Mouse (Mus musculus) heart, adult 18-20 months (tissue): ENCODE measurements around the gene Prkab2. TPM values are rescaled to one million over a fixed set of nuclear protein-coding genes. Genes with fewer than 3 reads are reported as not detected.

Experiments
- DNase-seq, 2 experiments: peaks; one replicate each; pipeline ENCODE4 v3.0.0; 2021 to 2022; ENCODE audit warnings: mixed read lengths in 1 of 2
- long read RNA-seq, 2 experiments: library from polyadenylated mRNA; stranded (forward); transcript quantifications; one replicate each; pipeline ENCODE4 v2.0.0; 2021
- total RNA-seq, 2 experiments: library from RNA; stranded (reverse); gene quantifications; 2 replicates each; pipeline ENCODE4 v1.2.3; 2021

Gene Prkab2
- total RNA-seq, result 10 to 100 TPM; 25.5 to 33.5 TPM
- long read RNA-seq, experiment 1, full-length matches to known transcripts, result 2 of 25 reads
- long read RNA-seq, experiment 1, partial matches to known transcripts, result 10 of 25 reads
- long read RNA-seq, experiment 1, other reads (novel, unspliced or antisense), result 13 of 25 reads
- long read RNA-seq, experiment 2, partial matches to known transcripts, result 4 of 11 reads
- long read RNA-seq, experiment 2, other reads (novel, unspliced or antisense), result 7 of 11 reads

DNA sequence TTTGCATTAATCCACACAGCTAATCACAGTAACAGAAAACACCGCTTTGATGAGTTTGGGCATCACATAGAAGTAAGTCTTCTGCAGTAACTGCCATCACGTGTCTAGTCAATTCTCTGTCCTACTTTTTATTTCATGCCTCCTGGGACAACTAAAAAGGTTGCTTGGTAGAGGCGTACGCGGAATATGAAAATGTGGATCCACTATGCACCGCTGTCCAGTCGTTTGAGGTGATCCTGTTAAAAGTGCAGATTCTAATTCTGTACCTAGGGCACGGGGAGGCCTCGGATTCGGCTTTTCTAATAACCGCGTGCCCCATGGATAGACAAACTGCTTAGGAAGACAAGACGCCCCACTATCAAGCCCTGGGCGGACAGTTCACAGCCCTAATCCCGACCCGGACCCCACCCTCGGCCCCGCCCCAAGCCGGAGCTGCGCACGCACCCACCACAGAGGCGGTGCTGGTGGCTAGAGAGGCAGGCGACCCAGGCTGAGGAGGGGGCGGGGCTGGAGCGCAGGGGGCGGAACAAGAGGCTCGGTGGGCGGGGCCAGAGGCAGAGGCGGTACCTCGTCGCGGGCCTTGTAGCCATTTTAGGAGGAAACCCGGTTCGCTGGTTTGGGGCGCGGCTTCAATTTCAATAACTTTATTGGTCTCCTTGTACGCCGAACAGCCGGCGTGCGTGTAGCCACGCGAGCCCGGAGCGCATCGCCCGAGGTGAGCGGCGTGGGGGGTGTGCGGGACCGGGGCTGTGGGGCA is at the start of gene Prkab2:
Prkab2 (plus strand) TSS at position 539 of the 757 bp plus-strand sequence.
- DNase-seq, result peak; percentile 99 to 100

DNA sequence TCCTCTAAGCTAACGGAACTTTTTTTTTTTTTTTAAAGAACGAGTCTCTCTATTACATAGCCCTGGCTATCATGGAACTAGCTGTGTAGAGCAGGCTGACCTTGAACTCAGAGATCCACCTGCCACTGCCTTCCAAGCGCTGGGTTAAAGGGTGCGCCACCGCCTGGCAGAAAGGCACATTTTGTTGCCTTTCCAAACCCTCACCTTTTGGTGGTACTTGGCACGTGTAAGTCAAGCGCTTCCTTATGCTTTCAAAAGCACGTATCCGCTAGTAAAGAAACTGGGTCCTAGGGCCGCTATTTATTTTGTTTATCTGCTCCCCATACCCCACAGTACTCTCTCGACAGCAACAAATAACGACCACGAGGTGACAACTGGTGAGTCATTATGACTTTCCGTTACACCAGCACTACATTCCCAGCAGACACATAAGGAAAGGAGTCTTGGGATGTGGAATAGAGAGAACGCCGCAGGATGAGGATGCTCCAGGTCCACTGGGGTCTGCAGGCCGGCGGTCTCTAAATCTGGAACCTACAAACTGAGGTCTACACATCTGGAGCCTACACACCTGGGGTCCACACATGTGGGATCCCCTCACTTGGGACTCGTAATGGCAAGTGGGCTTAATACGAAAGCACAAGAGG is 48.7 kb upstream of the Prkab2 start:
- peak; percentile 38 to 63 for DNase-seq

DNA sequence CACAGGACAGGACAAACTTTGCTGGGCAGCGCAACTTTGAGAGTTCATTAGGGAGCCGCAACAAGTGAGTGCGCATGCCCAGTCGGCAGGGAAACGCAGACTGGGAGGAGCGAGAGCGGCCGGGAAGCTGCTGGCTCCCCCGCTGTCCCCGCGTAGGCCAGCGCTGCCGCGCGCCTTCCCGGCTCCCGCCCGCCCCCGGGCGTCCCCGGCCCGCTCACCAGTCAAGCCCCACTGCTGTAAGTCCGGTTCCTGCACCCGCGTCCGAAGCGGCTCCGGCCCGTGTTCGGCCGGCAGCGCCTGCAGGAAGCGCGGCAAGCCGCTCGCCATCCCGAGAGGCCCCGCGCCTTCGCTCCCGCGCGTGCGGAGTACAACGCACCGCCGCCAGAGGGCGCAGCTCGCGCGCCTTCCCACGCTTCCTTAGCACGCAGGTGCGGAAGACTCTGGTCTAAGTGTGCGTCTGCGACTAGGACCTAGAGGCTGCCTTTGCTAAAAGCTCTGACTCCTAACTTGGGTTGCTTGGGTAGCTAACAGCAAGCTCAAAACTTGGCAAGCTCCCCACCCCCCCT is 48.1 kb upstream of the Prkab2 start, which contains the start of gene Chd1l:
Chd1l (minus strand) TSS at position 359 of the 566 bp plus-strand sequence.
- DNase-seq, result peak; percentile 94 to 95

DNA sequence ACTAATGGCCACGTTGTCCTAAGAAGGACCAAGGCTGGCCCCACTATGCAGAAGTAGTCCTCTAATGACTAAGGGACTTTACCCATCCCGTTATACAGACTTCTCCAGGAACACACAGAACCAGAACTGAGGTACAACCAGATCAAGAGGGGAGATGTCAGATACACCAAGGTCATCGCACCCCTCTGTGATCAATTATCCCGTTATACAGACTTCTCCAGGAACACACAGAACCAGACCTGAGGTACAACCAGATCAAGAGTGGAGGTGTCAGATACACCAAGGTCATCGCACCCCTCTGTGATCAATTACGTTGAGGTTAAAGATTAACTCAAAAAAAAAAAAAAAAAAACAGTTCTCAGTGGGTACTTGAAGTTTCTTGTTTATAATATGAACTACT is 47.0 kb upstream of the Prkab2 start:
- DNase-seq, result no peak

DNA sequence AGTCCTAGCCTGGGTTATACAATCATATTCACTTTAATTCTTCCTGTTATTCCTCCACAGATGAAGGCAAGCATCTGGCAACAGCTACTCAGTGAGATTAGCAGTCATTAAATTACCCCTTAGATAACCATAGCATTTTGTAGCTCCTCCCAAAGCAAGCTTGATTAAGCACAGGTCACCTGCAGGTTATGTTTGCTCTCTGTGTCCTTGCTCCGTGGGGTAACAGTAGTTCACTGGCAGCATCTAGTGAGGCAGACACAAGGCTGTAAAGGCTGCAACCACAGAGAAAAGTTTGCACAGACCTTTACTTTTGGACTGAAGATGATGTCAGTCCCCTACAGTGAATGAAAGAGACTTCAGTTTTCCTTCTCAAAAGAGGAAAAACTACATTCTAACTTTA is 42.8 kb upstream of the Prkab2 start:
- DNase-seq, result no peak

DNA sequence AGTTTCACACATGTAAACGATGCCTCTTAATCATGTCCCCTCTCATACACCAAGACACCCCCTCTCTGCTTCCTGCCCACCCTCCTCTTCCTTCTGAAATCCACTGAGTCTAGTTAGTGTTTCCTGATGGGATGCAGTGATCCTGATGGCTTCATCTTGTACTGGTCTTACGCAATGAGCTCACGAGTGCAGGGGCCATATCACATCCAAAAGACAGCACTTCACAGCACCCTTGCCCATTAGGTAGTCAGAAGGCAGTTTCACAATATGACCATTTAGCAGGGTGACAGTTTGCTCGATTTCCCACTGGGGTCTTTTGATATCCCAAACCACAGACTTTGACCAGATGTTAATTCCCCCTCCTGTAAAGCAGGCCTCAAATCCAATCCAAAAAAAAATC is 42.1 kb upstream of the Prkab2 start:
- DNase-seq, result no peak

DNA sequence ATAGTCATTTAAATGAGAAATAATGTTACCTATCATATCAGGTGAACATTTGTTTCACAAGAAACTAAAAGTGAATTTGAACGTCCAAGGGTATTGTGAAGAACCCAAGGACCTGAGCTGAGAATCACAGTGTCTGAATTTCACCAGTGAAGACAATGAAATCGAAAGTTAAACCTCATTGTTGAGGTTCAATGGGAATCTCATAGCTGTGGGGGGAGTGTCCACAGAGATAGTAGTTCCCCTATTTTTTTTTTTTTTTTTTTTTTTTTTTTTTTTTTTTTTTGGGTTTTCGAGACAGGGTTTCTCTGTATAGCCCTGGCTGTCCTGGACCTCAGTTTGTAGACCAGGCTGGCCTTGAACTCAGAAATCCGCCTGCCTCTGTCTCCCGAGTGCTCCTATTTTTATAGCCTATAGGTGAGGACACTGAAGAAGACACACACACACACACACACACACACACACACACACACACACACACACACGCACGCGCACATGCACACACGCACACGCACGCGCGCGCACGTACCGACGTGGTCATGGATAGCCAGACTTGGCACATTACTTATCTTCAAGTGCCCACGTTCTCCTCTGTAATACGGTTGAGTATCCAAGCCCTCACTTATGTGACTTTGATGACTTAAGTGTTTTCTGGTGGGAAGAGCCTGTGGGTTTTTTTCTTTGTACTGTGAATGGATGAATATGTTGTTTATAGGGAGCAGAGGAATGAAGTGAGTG is 40.7 kb upstream of the Prkab2 start:
- no peak for DNase-seq

DNA sequence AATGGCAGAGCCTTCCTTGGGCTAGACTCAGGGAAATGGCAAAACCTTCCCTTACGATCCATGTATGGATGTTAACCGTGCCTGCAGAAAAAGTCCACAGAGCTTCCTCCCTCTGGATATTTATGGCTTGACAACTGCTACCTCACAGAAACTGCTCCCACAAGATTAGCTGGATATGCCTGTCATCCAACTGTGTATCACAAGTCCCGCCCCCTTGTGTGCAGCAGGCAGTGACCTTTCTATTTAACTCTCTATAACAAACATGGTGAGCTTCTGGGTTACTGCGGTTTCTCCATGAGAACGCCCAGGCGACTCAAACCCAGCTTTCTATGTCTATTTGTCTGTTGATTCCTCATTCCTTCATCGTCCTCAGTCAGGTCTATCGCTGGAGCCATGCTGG is 40.1 kb upstream of the Prkab2 start:
- no peak for DNase-seq

DNA sequence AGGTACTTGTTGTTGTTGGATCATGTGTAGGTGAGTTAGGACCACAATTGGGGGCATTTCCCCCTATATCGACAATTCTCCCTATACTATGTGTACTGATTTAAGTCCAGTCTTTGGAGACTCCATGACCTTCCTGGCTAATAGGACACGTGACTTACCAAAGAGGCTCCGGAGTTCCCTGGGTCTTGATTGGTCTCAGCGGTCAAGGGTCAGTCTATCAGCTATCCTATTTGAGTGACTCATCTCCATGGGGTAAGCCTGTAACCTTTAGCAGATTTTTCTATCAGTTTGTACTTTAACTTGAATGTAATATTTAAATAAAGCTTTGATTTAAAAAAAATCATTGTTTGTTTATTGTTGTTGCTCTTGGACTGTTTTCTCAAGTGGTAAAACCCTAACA is 37.3 kb upstream of the Prkab2 start:
- DNase-seq, result no peak

DNA sequence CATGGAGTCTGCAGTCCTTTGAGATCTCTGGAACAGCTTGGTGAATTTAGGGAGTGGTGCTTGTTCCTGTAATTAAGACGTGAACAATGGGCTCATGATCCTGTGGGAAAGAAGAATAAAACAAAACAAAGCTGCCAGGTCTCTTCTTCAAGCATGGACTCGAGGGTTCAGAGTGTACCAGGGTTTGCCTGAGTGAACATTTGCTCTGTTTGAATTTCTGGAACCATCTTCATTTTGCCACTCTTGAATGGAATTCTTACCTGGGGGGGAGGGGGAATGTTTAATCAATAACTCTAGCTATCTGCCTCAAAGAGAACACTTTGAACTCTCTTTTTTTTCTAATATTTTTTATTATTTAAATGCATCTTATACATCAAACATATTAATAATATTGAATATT is 33.4 kb upstream of the Prkab2 start:
- no peak for DNase-seq

DNA sequence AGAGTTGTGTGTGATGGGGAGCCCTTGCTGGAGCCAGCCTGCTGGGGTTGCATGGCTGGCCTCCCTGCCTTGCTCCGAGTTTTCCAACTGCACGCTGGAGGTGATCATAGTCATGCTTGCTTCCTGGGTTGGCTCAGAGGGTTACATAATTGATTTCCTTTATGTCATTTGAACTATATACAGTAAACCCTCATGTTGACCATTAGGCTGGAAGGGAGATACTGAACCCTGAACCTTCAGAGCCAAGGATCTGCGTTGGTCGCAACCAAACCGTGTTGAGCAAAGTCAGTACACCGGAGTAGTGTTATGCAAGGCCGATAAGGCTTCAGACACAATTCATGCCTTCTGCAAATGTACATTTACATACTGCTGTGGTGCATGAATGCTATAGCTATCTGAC is 30.1 kb upstream of the Prkab2 start:
- DNase-seq, result no peak

DNA sequence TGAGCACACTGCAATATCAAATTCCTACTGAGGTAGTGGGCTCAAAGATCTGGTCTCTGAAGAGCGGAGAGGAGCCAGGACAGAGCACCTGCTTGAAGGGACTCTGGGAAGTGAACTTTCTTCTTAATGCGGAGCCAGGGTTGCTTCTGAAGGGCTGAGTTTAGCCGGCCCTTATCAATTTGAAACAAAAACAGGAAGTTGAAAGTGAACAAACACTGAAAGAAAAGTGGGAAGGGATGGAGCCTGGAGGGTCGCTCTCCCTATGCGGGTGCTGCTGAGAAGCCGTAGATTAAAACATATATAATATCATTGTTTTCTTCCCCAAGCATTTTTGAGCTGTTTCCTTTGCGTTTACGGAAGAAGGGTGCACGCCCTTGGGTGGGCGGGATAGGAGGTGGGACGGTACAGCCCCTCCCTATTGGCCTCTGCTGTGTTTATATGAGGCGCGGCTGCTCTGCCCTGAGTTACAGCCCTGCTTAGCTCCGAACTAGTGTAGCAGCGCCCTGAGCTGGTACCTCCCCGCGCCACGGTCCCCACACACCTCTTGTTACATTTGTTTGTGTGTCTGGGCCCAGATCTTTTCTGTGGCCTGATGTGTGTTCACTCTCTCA is 29.5 kb upstream of the Prkab2 start, which contains the start of gene Fmo5:
Fmo5 (plus strand) TSS at position 414 of the 611 bp plus-strand sequence.
- DNase-seq, result peak; percentile 89 to 91

DNA sequence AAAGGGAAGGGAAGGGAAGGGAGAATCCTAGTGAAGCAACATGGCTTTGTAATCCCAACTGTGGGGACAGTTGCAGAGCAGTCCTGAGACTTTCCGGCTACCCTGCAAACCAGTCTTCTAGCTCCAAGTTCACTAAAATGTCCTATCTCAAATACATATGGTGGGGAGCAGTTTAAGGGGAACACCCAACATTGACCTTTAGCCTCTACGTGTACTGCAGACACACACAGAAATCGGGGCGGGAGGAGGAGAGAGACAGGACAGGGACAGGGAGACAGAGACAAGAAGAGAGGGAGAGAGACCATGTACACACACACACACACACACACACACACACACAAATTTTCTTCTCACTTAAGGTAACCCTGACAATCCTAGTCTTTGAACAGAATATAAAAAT is 28.1 kb upstream of the Prkab2 start:
- DNase-seq, result no peak

DNA sequence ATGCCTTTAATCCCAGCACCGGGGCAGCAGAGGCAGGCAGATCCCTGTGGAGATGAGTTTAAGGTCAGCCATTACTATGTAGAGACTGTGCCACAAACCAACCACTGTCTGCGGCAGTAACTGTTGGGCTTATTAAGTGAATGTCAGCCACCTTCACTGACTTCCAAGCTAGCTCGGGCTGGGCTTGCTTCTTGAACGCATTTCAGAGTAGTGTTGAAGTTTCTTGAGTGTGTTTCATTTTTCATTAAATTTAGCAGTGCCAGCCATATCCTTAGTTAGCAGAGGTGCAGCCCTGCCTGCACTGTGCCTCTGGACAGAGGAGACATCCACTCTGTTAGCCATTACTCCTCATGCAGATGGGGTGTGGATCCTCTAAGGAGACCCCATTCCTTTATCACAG is 27.2 kb upstream of the Prkab2 start:
- no peak for DNase-seq

DNA sequence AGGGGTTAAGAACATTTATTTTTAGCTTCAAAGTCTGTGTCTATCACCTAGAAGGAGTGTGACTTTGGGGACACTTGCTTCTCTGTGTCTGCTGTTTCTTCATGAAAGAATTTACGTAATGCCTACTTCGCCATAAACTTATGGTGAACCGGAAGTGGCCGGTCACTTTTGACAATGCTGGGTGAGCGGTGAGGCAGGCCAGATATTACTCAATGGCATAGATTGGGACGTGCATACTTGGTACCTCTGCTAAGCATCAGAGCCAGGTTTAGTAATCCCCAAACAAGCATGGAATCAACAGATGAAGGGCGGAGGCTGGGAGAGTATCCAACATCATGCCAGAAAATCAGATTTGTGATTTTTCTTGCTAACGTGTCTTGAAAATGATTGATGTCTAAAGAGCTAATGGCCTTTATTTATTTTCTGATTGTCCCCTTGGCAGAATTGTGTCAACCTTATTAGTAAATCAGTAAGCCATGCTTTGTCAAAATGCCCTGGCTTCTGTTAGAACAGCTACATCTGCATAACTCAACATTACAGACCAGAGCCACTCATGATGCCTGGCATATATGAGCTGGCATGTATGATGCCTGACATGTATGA is 26.6 kb upstream of the Prkab2 start:
- no peak for DNase-seq

DNA sequence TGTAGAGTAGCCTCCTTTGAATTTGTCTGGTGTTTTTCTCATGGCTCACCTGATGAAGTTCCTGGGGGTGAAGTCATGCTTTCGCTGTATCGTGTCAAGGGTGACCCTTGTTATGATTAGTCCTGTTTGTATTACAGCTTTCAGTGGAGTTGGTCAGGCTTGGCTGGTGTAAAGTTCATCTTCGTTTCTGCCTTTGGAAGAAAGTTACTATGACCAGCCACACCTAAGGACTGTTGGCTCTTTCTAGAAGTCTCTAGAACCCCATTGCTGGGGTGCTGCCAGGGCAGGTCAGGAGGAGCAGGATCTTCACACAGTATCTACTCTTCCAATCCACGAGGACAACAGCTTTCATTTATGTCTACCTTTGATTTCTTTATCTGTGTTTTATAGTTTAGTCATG is 24.5 kb upstream of the Prkab2 start:
- no peak for DNase-seq

DNA sequence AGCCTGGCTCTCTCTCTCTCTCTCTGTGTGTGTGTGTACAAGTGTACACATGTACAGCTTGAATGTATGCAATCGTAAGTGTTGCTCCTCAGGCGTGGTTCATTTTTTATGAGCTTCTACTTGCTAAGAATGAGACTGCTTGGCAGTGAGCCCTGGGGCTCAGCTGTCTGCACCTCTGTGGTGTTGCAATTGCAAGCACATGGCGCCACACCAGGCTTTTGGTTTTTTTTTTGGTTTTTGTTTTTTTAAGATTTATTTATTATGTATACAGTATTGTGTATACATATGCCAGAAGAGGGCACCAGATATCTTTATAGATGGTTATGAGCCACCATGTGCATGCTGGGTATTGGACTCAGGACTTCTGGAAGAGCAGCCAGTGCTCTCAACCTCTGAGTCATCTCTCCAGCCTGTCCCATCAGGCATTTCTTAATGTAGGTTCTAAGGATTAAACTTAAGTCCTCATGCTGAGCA is 23.7 kb upstream of the Prkab2 start:
- peak; percentile 73 to 80 for DNase-seq

DNA sequence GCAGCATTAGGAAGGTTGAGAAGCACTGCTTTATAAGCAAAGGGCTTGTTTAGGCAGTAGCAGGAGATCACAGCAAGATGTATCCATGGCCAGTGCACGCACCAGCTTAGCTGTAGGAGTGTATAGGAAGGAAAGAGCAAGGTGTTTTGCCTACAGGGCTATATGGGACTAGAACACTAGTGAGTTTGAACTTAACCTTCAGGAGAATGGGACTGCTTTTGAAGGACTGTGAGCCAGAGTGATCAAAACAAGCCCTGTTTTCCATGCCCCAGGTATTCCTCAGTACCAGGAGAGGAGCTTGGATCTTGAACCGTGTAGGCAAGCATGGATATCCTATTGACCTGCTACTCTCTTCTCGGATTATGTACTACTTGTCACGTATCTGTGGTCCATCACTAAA is 16.6 kb upstream of the Prkab2 start:
- no peak for DNase-seq

DNA sequence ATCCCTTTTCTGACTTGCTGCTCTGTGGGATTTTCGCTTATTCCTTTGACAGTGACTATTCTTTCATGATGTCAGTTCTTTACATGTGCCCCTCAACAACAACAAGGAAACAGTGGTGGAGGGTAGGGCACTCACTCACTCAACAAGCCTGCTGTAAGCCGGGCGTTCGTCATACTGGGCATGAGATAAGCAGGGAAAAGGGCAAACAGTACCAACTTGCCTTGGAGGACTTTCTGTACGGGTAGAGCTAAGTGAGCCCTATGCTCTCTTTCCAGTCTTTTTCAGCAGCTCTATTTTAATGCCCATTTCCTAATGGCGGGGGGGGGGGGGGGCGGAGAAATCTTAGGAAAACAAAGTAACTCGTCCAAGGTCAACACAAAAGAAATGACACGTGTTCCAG is 16.0 kb upstream of the Prkab2 start:
- no peak for DNase-seq

DNA sequence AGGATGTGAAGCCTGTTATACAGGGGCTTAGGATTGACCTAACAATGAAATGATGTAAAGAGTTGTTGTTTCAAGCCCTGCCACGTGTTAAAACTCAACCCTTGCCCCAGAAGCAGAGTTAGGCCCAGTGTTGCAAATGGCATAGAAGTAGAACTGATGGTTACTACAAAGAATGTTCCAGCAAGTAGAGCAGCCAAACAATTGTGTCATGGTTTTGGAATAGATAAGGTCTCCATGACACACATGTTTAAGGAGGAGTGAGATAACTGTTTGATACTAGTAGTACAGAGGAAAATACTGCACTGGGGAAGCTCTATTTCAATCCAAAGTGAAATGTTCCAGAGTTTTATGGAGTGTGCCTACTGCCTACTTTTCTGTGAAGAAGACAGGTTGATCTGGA is 9.5 kb upstream of the Prkab2 start:
- DNase-seq, result peak; percentile 50 to 59

DNA sequence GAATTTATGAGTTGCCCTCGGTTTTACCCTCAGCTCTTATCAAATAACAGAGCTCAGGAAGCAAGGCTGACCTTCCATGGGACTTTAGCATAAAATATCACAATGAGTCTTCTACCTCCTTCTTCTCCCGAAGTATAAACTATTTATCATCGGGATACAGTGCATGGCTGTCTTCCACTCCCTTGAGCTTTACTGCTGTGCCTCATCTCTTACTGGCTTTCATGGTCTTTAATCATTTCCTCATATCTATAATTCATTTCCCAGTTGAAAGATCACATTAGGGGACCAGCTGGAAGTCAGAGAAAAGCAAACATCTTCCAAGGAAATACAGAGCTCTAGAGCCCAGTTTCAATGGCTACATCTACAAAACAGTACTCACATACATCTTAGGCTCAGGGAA is 9.0 kb upstream of the Prkab2 start:
- no peak for DNase-seq
